Mouse (Mus musculus) liver, postnatal 0 days (tissue): ENCODE measurements around the gene Sypl.

ENCODE experiments used
- CTCF ChIP-seq: sonication (generic); IDR thresholded peaks from 2 replicates; pipeline ENCODE4 v1.5.1; 2016; ENCODE audit warnings: antibody characterized with exemption, low read depth
- EP300 ChIP-seq: IDR thresholded peaks from 2 replicates; pipeline ENCODE4 v1.6.1; 2016; ENCODE audit warnings: antibody characterized with exemption, low read depth, mild to moderate bottlenecking

- TF ChIP-seq EP300 (no peak), CTCF (no peak)
These were observed 61.4 kb downstream of the Sypl start for GRCm38 (mm10) chr12:33015103-33015502.
